Mouse (Mus musculus) erythroblast, embryonic 14.5 days (primary cell): ENCODE results near the gene Gabbr1.

Experiments used
- GATA1 ChIP-seq: IDR thresholded peaks from 2 replicates; pipeline ENCODE4 v1.6.1; 2012; ENCODE audit warnings: low read length, inconsistent platforms, mixed read lengths
- TAL1 ChIP-seq: IDR thresholded peaks from 3 replicates; pipeline ENCODE4 v1.6.1; 2012; ENCODE audit warnings: low read length, inconsistent platforms, mixed read lengths

DNA sequence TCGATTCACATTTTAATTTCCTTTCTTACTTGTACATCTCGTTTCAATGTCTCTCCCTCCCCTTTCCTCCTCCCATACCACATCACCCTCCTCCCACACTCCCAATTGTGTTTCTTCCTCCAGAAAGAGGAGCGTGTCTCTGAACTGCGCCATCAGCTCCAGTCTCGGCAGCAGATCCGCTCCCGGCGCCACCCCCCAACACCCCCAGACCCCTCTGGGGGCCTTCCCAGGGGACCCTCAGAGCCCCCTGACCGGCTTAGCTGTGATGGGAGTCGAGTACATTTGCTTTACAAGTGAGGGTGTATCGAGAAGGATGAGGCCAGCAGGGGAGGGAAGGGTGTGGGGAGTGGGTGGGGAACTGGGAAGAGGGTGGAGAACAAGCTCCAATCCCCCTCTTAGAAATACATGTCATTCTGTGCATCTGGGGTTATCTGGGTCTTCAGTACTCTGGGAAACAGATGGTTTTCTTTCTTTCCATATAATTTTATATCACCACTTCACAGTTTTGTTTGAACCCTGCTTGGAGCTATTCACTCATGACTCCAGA lies 27.0 kb downstream of the Gabbr1 start:
- TF ChIP-seq GATA1 (no peak), TAL1 (no peak)
